Mouse (Mus musculus) myocyte (in vitro differentiated cells): ENCODE results near the gene Mapk8ip1.

Source experiments
- E2F4 ChIP-seq: IDR thresholded peaks from one replicate; pipeline ENCODE4 v1.6.1; 2011; ENCODE audit warnings: mild to moderate bottlenecking, control low read depth, moderate library complexity; ENCODE audit not compliant: insufficient read depth
- MAX ChIP-seq: IDR thresholded peaks from one replicate; pipeline ENCODE4 v1.6.1; 2011; ENCODE audit warnings: low read depth, mild to moderate bottlenecking, control low read depth
- MYOG ChIP-seq, 3 experiments: IDR thresholded peaks; one replicate each; pipeline ENCODE4 v1.6.1; 2011; ENCODE audit warnings: control low read depth in 2 of 3, low read depth in 2 of 3, mild to moderate bottlenecking in 2 of 3; ENCODE audit not compliant: insufficient read length in 2 of 3, control insufficient read depth in 1 of 3, insufficient read depth in 1 of 3
- POLR2A ChIP-seq: IDR thresholded peaks from one replicate; pipeline ENCODE4 v1.6.1; 2011; ENCODE audit warnings: low read depth, mild to moderate bottlenecking, control low read depth, moderate library complexity; ENCODE audit not compliant: insufficient read length
- POLR2AphosphoS2 ChIP-seq: IDR thresholded peaks from one replicate; pipeline ENCODE4 v1.6.1; 2011; ENCODE audit warnings: low read depth, control low read depth; ENCODE audit not compliant: insufficient read length
- TCF12 ChIP-seq: IDR thresholded peaks from one replicate; pipeline ENCODE4 v1.6.1; 2011; ENCODE audit warnings: mild to moderate bottlenecking, control low read depth; ENCODE audit not compliant: poor library complexity, insufficient read depth, severe bottlenecking
- USF1 ChIP-seq: IDR thresholded peaks from one replicate; pipeline ENCODE4 v1.6.1; 2011; ENCODE audit warnings: low read depth, mild to moderate bottlenecking, control low read depth, moderate library complexity

- TF ChIP-seq MAX = no peak
- no peak for TF ChIP-seq POLR2A
- no peak for TF ChIP-seq POLR2AphosphoS2
- TF ChIP-seq E2F4 = no peak
- TF ChIP-seq MYOG (IDR thresholded peaks at IDR 0.05; ENCODE audit: control insufficient read depth in 1 of 3, insufficient read depth in 1 of 3, insufficient read length in 2 of 3, low read depth in 2 of 3) = no peak
- no peak for TF ChIP-seq USF1
- no peak for TF ChIP-seq TCF12
These were observed 20.8 kb upstream of the Mapk8ip1 start for GRCm38 (mm10) chr2:92421723-92422387.
